16 mouse cellular contexts compared by ENCODE assay signal in the genomic region with DNA sequence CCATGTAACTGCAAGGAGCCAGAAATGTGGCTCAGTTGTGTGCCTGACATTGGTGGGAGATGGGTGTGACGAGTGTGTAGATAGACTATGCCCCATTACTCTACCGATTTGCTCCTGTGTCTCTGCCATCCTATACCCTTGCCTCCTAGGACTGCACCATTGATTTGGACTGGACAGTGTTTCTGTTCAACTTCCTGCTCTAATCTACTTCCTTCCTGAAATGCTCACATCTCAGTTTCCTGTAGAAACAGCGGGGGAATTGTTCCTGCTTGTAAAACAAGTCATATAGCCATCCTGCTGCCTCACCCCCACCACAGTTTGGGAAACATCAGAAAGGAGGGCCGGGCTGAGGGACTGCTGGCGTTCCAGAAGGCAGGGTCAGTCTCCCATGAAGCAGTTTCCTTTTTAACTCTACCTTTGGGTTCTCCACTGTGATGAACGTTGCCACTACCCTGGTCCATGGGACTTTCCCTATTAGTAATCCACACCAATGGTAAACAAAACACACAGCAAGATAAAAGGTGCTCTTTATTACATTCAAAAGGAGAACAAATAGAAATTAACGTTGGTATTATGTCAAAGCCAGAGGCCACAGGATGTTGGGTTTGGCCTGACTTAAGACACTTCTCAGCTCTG. TPM values are rescaled to one million over a fixed set of nuclear protein-coding genes. Genes with fewer than 3 reads are reported as not detected.
DNase-seq lines count a peak whose midpoint lies in the region; ATAC-seq and TF ChIP-seq lines count a peak whose summit lies in the region.
"Had no signal": no experiment of that assay in that cellular context is flagged by ENCODE, and none has a peak within 500 bp of the region (broad histone marks: within the 10 kb centered on the region; RNA-seq: fewer than 3 reads in every experiment).

No protein-coding gene starts in this region.

- ATAC-seq in hematopoietic stem cell, adult 5-6 weeks (replicated peaks in 1 of 2; ENCODE audit: insufficient read depth in 1 of 2, low FRiP score in 2 of 2, low TSS enrichment in 1 of 2, low read depth in 1 of 2, poor library complexity in 2 of 2, severe bottlenecking in 2 of 2) = peak; percentile 12 to 25; a peak in 1 of 4 replicates
- ATAC-seq: forebrain, postnatal 0 days had no signal

- TF ChIP-seq POLR2A in lung, adult 2 months (IDR thresholded peaks at IDR 0.05; ENCODE audit: borderline replicate concordance, extremely low read depth, low read depth, low read length) = no peak
- TF ChIP-seq POLR2A in CH12.LX (IDR thresholded peaks at IDR 0.05; ENCODE audit: low read depth, low read length) = no peak

- dilution Hi-C loops in CH12.LX (cut with MboI; ENCODE audit: extremely low pct_ligation_motif_present, extremely low pct_unique_long_range_greater_than_20kb, low sequenced_read_pairs) = no loop called here

- peaks cover 4% of the 10 kb centered on the region for H3K4me1 ChIP-seq in lung, adult 2 months (ENCODE audit: control insufficient read depth, insufficient read depth, low read length)
- H3K4me1 ChIP-seq in CH12.LX (ENCODE audit: control insufficient read depth in 1 of 2, insufficient read depth in 2 of 2) = peaks cover 16 to 19% of the 10 kb centered on the region in 2 experiments
- H3K4me1 ChIP-seq: hindbrain, embryonic 15.5 days; neural tube, embryonic 12.5 days had no signal

- TF ChIP-seq EP300 in CH12.LX (IDR thresholded peaks at IDR 0.05; ENCODE audit: low read length) = no peak

- no peaks in the 10 kb centered on the region for H3K79me2 ChIP-seq in CH12.LX (replicated peaks; ENCODE audit: control insufficient read depth, extremely low read depth, insufficient read depth, poor library complexity, severe bottlenecking)

- no peak for TF ChIP-seq CTCF in lung, adult 2 months (IDR thresholded peaks at IDR 0.05; ENCODE audit: insufficient read depth, low read length)
- TF ChIP-seq CTCF in CH12.LX (conservative IDR thresholded peaks at IDR 0.05 in 1 of 2, IDR thresholded peaks at IDR 0.05 in 1 of 2; ENCODE audit: low read depth in 2 of 2, low read length in 2 of 2) = no peak

- no peak for DNase-seq in lung, adult 2 months
- no peak for DNase-seq in lung, postnatal 4 days
- peak; percentile 25 for DNase-seq in CH12.LX (ENCODE audit: extremely low read depth)
- DNase-seq in splenic B cell, adult 2 months (ENCODE audit: low read depth, low spot score) = peak; percentile 44
- no peak for DNase-seq in cerebellum, postnatal 36 days
- DNase-seq in thymus, postnatal 14 days = no peak
- DNase-seq: cerebellum, adult 18-20 months; forebrain, postnatal 0 days; left cerebral cortex, postnatal 4 days; midbrain, embryonic 14.5 days; right cerebral cortex, adult 18-20 months; thymus, adult 2 months had no signal

- H3K27ac ChIP-seq in CH12.LX (ENCODE audit: insufficient read depth, low read depth) = no peak overlapping the region
- H3K27ac ChIP-seq: hindbrain, embryonic 15.5 days; liver, embryonic 15.5 days; neural tube, embryonic 12.5 days had no signal

- H3K4me2 ChIP-seq in CH12.LX (ENCODE audit: insufficient read depth, low read depth, poor library complexity, severe bottlenecking) = peak overlapping the region; percentile 51
- H3K4me2 ChIP-seq: hindbrain, embryonic 15.5 days; liver, embryonic 15.5 days; neural tube, embryonic 12.5 days had no signal

- H3K27me3 ChIP-seq in CH12.LX (replicated peaks) = no peaks in the 10 kb centered on the region
- no peaks in the 10 kb centered on the region for H3K27me3 ChIP-seq in splenic B cell, adult 2 months (ENCODE audit: control insufficient read depth, insufficient read depth, low read length, poor library complexity, severe bottlenecking)
- H3K27me3 ChIP-seq: hindbrain, embryonic 15.5 days; neural tube, embryonic 12.5 days had no signal

- H3K9me3 ChIP-seq in CH12.LX (replicated peaks; ENCODE audit: low read length) = no peaks in the 10 kb centered on the region
- H3K9me3 ChIP-seq: hindbrain, embryonic 15.5 days; liver, embryonic 15.5 days; neural tube, embryonic 12.5 days had no signal

- no peaks in the 10 kb centered on the region for H3K36me3 ChIP-seq in CH12.LX (replicated peaks in 1 of 2; ENCODE audit: control insufficient read depth in 1 of 2, insufficient read depth in 1 of 2, low read length in 1 of 2)
- H3K36me3 ChIP-seq in splenic B cell, adult 2 months (ENCODE audit: control insufficient read depth, insufficient read depth, low read length, poor library complexity, severe bottlenecking) = no peaks in the 10 kb centered on the region
- H3K36me3 ChIP-seq: hindbrain, embryonic 15.5 days; liver, embryonic 15.5 days; neural tube, embryonic 12.5 days had no signal

- peak overlapping the region; percentile 5 for H3K4me3 ChIP-seq in lung, adult 2 months (replicated peaks; ENCODE audit: extremely low read depth, low read depth, low read length)
- peak overlapping the region in 1 of 3 experiments; percentile 22 for H3K4me3 ChIP-seq in CH12.LX (replicated peaks in 1 of 3; ENCODE audit: low read depth in 2 of 3, low read length in 2 of 3, poor library complexity in 1 of 3)
- H3K4me3 ChIP-seq: hindbrain, embryonic 15.5 days; liver, embryonic 15.5 days; neural tube, embryonic 12.5 days had no signal

- peak overlapping the region; percentile 13; the same call in 1 of the 2 replicates for H3K9ac ChIP-seq in CH12.LX (ENCODE audit: insufficient read depth, low read depth)
- H3K9ac ChIP-seq: forebrain, postnatal 0 days; hindbrain, embryonic 15.5 days; liver, embryonic 15.5 days; neural tube, embryonic 12.5 days had no signal

- in situ Hi-C loops in CH12.LX (cut with MboI; ENCODE audit: low pct_ligation_motif_present, low pct_unique_long_range_greater_than_20kb, low sequenced_read_pairs) = no loop called here

- 37% methylated on average over 7 of the region's 7 CpGs for WGBS in lung, adult 2 months

- TF ChIP-seq RAD21 in CH12.LX (IDR thresholded peaks at IDR 0.05; ENCODE audit: low read depth, low read length) = no peak

TF ChIP-seq in CH12.LX, 34 proteins besides CTCF, POLR2A, EP300 and RAD21:
- TF ChIP-seq ELF1 (IDR thresholded peaks at IDR 0.05; ENCODE audit: low read depth, low read length) (peak; percentile 54; the same call in 1 of the 2 replicates), E2F4 (IDR thresholded peaks at IDR 0.05; ENCODE audit: insufficient replicate concordance, low read depth, low read length) (no peak)
TF ChIP-seq in CH12.LX: peak in this region for 1.

RNA-seq across cellular contexts. Expression of a gene that starts 27.4 kb away (rescaled TPM):
- polyA plus RNA-seq in lung, adult 2 months (2012; rRNA removed) = 7.9 and 19.9 TPM in 2 replicates
- total RNA-seq in CH12.LX (2012; rRNA removed) (4.2 and 4.6 TPM in 2 replicates), CH12.LX (2014; rRNA removed) (4.1 and 4.3 TPM in 2 replicates)
- polyA plus RNA-seq in CH12.LX (2012; ENCODE audit: insufficient read length, low read depth) = 12.1 and 14.2 TPM in 2 replicates
- total RNA-seq in hematopoietic stem cell, adult 5-6 weeks (2017) = 29.1 and 34.9 TPM in 2 replicates

Comparison
In these comparisons a context has a peak if more than half of its experiments do, and no peak if none do; other contexts are left out.
1. DNase-seq: peak in CH12.LX (single experiment) and splenic B cell, adult 2 months (single experiment); none in lung, adult 2 months (single experiment), lung, postnatal 4 days (0 of 2), cerebellum, postnatal 36 days (0 of 2) and thymus, postnatal 14 days (single experiment).